Mouse (Mus musculus) limb, embryonic 15.5 days (tissue): ENCODE measurements around the gene P4ha2. TPM values are rescaled to one million over a fixed set of nuclear protein-coding genes. Genes with fewer than 3 reads are reported as not detected.

ENCODE experiments used
- ATAC-seq: fragments of 200-750 bp; cut with Nextera tagmentation; 2 replicates; pipeline ENCODE4 v1.8.0; 2017; ENCODE audit warnings: low read depth, moderate TSS enrichment; ENCODE audit not compliant: insufficient number of reproducible peaks, low FRiP score, low TSS enrichment
- H3K27ac ChIP-seq: fragments of 300-500 bp; sonication (generic); 2 replicates; pipeline ENCODE4 v1.5.1; 2015; ENCODE audit warnings: moderate library complexity, mild to moderate bottlenecking, inconsistent platforms
- H3K27me3 ChIP-seq: fragments of 300-500 bp; sonication (generic); 2 replicates; pipeline ENCODE4 v1.6.1; 2015; ENCODE audit warnings: inconsistent platforms
- H3K36me3 ChIP-seq: fragments of 300-500 bp; sonication (generic); 2 replicates; pipeline ENCODE4 v1.6.1; 2015; ENCODE audit warnings: inconsistent platforms
- H3K4me1 ChIP-seq: fragments of 300-500 bp; sonication (generic); 2 replicates; pipeline ENCODE4 v1.6.1; 2015; ENCODE audit warnings: inconsistent platforms
- H3K4me2 ChIP-seq: fragments of 300-500 bp; sonication (generic); 2 replicates; pipeline ENCODE4 v1.6.1; 2015; ENCODE audit warnings: mild to moderate bottlenecking, inconsistent platforms
- H3K4me3 ChIP-seq: fragments of 300-500 bp; sonication (generic); 2 replicates; pipeline ENCODE4 v1.5.1; 2015; ENCODE audit warnings: mild to moderate bottlenecking, inconsistent platforms
- H3K9ac ChIP-seq: fragments of 300-500 bp; sonication (generic); 2 replicates; pipeline ENCODE4 v1.6.1; 2015; ENCODE audit warnings: inconsistent platforms
- H3K9me3 ChIP-seq: fragments of 300-500 bp; sonication (generic); 2 replicates; pipeline ENCODE4 v1.6.1; 2016; ENCODE audit warnings: inconsistent platforms
- WGBS: fragments of 180-500 bp; shearing (Covaris S2); methylation state at CpG from one replicate; pipeline ENCODE4 v1.1.7; 2015; 5-methylcytosine and 5-hydroxymethylcytosine counted together
- polyA plus RNA-seq: library from polyadenylated mRNA; unstranded; fragments of >200 nt; fragmentation: Nextera tagmentation; extraction: Ambion mirVana; gene quantifications from 2 replicates; pipeline ENCODE4 v1.2.1, GENCODE M21; 2015

Gene P4ha2
- polyA plus RNA-seq, 1 experiment from 2014 or later = 132 TPM

DNA sequence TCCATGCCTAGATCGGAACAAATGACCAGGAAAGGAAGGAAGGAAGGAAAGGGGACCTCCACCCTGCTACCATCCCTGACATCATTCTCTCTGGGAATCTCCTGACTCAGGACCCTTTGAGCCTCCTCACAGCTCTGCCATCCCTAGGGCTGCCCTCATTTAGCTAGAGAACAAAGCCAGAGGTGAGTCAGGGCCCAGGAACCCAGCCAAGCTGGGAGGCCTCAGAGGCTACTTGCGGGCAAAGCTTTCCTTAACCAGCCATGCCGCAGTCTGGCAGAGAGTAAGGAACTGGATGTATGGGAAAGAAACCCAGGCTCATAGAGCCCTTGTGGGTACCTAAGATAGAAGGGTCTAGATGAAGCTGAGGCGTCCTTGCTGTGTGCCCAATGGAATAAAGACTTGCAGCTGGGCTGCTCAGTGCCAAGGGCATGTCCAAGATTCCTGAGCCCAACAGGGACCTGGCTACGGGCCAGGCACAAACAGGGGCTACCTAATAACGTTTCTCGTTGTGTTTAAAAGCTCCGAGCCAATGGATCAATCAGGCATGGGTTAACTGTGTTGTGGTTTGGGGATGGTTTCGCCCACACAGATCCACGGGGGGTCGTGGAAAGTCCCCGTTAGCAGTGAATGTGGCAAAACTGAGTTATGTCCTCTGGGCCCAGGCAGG, 37.7 kb upstream of the P4ha2 start:
- H3K4me3 ChIP-seq = no peak overlapping the region
- H3K27ac ChIP-seq = peak overlapping the region; percentile 79
- peaks cover 4% of the 10 kb centered on the region; the same call in 1 of the 2 replicates for H3K36me3 ChIP-seq
- no peak overlapping the region for H3K4me2 ChIP-seq
- ATAC-seq = no peak
- H3K9me3 ChIP-seq = no peaks in the 10 kb centered on the region
- no peak overlapping the region for H3K9ac ChIP-seq
- peaks cover 96% of the 10 kb centered on the region for H3K4me1 ChIP-seq
- WGBS = 39% methylated on average over 12 of the region's 12 CpGs
- H3K27me3 ChIP-seq = no peaks in the 10 kb centered on the region

DNA sequence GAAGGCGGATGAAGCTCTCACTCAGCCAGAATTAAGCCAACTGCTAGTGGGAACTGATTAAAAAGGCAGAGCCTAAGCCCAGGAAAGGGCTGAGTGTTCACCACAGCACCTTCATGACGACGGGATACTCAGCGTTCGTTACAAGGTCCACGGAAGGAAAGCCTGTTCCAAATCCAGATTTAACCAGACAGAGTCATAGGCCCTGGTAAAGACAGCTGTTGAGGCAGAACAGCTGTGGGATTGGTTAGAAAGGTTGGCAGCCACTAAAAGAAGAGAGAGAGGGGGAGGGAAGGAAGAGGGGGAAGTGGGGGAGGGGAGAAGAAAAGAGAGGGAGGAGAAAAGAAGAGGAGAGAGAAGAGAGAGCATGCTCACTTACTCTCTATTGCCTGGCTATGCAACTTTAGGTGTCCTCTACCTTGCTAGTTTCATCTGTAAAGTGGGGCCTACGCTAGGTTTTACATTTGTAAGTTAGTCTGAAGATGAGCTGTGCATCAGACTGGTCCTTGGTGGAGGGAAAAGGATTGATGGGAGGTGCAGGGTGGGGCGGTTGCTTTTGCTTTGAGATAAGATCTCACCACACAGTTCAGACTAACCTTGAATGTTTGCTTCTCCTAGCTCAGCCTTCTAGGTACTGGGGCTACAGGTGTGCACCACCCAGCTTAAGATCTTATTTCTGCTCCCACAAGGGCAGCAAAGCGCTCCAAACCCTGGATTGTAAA, 37.0 kb upstream of the P4ha2 start:
- WGBS = 53% methylated on average over 9 of the region's 9 CpGs
- H3K27ac ChIP-seq = peak overlapping the region; percentile 79
- no peak overlapping the region for H3K4me2 ChIP-seq
- ATAC-seq = no peak
- no peak overlapping the region for H3K4me3 ChIP-seq
- no peaks in the 10 kb centered on the region for H3K27me3 ChIP-seq
- H3K4me1 ChIP-seq = peaks cover 96% of the 10 kb centered on the region
- H3K36me3 ChIP-seq = peaks cover 3% of the 10 kb centered on the region; the same call in 1 of the 2 replicates
- no peak overlapping the region for H3K9ac ChIP-seq
- no peaks in the 10 kb centered on the region for H3K9me3 ChIP-seq

DNA sequence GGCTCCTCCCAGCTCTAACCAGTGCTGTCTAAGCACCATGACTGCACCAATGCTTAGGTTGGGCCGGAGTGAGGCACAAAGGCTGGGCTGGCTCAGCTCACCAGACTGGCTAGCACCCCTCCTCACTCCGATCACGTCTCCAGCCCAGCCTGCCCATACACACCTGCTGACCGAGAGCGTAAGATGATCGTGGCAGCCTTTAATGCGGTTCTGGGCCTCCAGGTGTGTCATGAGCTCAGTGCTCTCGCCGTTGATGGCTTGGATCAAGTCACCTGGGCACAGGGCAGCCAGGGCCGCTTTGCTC, 36.5 kb upstream of the P4ha2 start:
- H3K27me3 ChIP-seq = no peaks in the 10 kb centered on the region
- H3K36me3 ChIP-seq = no peaks in the 10 kb centered on the region; the same call in 1 of the 2 replicates
- H3K4me2 ChIP-seq = no peak overlapping the region
- WGBS = 76% methylated on average over 10 of the region's 10 CpGs
- H3K9ac ChIP-seq = no peak overlapping the region
- H3K9me3 ChIP-seq = no peaks in the 10 kb centered on the region
- peak overlapping the region; percentile 63; the same call in 1 of the 2 replicates for H3K27ac ChIP-seq
- H3K4me1 ChIP-seq = peaks cover 96% of the 10 kb centered on the region
- H3K4me3 ChIP-seq = no peak overlapping the region
- ATAC-seq = no peak

DNA sequence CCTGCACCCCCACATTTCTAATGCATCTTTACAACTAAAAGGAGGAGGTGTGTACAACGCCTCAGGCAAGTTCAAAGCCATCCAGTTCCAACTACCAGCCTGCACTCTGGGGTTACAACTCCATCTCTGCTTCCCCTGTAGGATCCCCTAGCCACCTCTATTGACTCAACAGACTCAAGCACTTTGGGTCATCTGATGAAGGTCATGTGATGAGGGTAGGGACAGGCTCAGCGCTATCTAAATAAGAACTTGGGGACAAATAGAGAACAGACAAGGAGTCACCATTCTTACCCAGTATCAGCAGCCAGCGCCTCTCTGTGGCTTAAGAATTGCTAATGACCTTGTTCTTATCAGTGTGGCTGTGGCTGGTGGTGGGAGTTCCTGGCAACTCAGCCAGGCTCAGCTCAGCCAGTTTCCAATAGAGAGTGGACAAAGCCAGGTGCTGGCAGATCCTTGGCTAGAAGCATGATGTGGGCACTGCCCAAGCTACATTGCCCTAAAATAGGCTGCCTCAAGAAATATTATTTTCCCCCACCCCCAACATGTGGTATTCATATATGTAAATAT, 35.4 kb upstream of the P4ha2 start:
- no peak overlapping the region for H3K9ac ChIP-seq
- WGBS = 89% methylated on average over 3 of the region's 3 CpGs
- no peak overlapping the region for H3K27ac ChIP-seq
- H3K4me3 ChIP-seq = no peak overlapping the region
- H3K4me2 ChIP-seq = no peak overlapping the region
- H3K9me3 ChIP-seq = no peaks in the 10 kb centered on the region
- no peak for ATAC-seq
- H3K4me1 ChIP-seq = peaks cover 94% of the 10 kb centered on the region
- no peaks in the 10 kb centered on the region; the same call in 1 of the 2 replicates for H3K36me3 ChIP-seq
- no peaks in the 10 kb centered on the region for H3K27me3 ChIP-seq

DNA sequence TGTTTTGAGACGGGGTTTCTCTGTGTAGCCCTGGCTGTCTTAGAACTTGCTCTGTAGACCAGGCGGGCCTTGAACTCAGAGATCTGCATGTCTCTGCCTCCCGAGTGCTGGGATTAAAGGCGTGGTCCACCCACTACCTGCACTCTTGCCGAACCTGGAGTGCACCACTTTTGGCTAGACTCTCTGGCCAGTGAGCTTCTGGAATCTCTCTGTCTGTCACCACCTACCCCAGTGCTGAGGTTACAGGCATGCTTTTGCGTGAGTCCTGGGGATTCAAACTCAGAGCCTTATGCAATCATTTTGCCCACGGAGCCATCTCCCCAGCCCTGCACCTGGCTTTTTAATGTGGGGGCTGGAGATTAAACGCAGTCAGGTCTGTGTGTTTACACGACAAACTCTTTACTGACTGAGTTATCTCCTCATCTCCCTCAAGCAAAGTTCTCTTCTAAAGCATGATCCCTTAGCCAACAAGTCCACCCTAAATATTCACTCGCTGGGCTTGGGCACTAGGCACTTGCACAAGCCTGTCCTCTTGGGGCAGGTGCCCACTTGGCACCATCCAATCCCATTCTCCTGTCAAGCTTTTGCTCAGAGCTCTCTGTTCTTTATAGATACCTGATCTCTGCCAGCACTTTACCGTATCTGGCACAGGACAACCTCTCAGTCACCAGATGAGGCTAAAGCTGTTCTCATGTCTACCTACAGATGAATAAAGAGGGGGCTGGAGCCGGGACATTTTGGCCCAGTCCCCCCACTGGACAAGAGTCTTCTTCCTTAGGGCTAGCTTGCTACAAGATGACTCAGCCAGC, 34.6 kb upstream of the P4ha2 start:
- WGBS = 82% methylated on average over 12 of the region's 12 CpGs
- H3K27me3 ChIP-seq = no peaks in the 10 kb centered on the region
- no peak overlapping the region for H3K27ac ChIP-seq
- no peaks in the 10 kb centered on the region; the same call in 1 of the 2 replicates for H3K36me3 ChIP-seq
- ATAC-seq = no peak
- H3K4me2 ChIP-seq = no peak overlapping the region
- no peak overlapping the region for H3K4me3 ChIP-seq
- no peak overlapping the region for H3K9ac ChIP-seq
- no peaks in the 10 kb centered on the region for H3K9me3 ChIP-seq
- peaks cover 87% of the 10 kb centered on the region for H3K4me1 ChIP-seq

DNA sequence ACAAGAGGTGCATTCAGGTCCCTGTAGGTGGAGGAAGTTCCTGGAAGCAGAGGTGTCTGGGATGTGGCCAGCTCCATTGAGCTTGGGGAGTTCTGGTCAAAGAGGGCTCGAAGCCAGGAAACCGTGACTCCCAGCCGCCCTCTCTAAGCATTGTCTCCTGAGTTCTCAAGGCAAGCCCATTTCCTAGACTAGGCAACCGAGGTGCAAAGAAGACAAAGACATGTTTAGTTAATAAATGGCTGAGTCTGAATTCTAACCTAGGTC, 34.0 kb upstream of the P4ha2 start:
- peaks cover 82% of the 10 kb centered on the region for H3K4me1 ChIP-seq
- no peaks in the 10 kb centered on the region for H3K27me3 ChIP-seq
- no peaks in the 10 kb centered on the region; the same call in 1 of the 2 replicates for H3K36me3 ChIP-seq
- no peak overlapping the region for H3K9ac ChIP-seq
- ATAC-seq = no peak
- H3K27ac ChIP-seq = no peak overlapping the region
- no peak overlapping the region for H3K4me3 ChIP-seq
- no peaks in the 10 kb centered on the region for H3K9me3 ChIP-seq
- 78% methylated on average over 4 of the region's 4 CpGs for WGBS
- no peak overlapping the region for H3K4me2 ChIP-seq

DNA sequence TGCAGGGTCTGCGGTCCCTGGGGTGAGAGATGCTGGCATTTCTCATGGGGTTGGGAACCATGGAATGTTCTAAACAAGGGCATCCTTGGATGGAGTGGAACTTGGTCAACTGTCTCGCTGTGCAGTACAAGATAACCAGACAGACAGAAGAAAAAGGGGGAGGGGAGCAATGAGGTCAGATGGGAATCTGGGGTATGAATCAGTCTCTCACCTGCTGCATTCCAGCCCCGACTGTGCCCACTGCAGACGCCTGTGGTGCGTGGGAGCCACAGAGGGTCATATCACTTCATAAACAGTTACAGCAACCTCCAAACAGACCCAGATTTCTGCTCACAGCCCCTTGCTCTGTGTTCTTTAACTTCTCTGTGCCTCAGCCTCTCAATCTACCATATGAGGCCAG, 33.5 kb upstream of the P4ha2 start:
- Histone ChIP-seq H3K27me3 (no peaks in the 10 kb centered on the region), H3K27ac (no peak overlapping the region), H3K9me3 (no peaks in the 10 kb centered on the region), H3K9ac (no peak overlapping the region), H3K4me2 (peak overlapping the region; percentile 84), H3K4me1 (peaks cover 76% of the 10 kb centered on the region), H3K36me3 (no peaks in the 10 kb centered on the region; the same call in 1 of the 2 replicates), H3K4me3 (peak overlapping the region; percentile 69; the same call in 1 of the 2 replicates)
- no peak for ATAC-seq
- WGBS = 52% methylated on average over 5 of the region's 5 CpGs

DNA sequence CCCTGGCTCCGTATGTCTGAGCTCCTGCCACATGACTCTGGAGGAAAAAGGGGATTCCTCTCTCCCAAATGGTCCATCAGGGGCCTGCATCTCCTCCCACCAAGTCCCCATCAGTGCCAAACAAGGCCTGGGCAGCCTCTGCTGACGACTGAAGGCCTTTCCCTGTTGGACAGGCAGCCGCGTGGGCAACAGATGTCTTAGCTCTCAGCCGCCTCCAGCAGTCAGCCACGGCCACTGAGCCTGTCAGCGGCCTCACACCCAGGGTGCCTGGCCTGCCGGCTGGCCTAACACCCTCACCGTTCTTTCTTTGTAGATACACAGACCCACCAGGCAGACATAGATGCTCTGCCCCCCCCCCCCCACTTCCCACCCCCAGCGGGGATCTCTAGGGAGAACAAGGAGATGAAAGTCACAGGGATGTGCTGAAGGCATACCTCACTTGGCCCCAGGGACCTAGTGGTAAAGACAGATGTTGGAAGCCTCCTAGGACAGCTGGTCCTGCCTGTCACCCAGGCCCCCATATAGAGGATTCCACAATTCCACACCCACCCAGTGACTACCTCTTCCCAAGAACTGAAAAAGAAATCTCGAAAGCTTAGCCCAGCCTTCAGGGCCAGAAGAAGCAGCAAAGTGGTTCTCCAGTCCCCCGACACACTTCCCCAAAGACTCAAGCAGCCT, 32.4 kb upstream of the P4ha2 start:
- Histone ChIP-seq H3K36me3 (no peaks in the 10 kb centered on the region), H3K4me2 (peak overlapping the region; percentile 84), H3K9me3 (no peaks in the 10 kb centered on the region), H3K4me1 (peaks cover 75% of the 10 kb centered on the region), H3K9ac (peak overlapping the region; percentile 64), H3K27me3 (no peaks in the 10 kb centered on the region), H3K27ac (peak overlapping the region; percentile 84), H3K4me3 (peak overlapping the region; percentile 69)
- 8% methylated on average over 12 of the region's 12 CpGs for WGBS
- peak; percentile 21; the same call in 1 of the 2 replicates for ATAC-seq

DNA sequence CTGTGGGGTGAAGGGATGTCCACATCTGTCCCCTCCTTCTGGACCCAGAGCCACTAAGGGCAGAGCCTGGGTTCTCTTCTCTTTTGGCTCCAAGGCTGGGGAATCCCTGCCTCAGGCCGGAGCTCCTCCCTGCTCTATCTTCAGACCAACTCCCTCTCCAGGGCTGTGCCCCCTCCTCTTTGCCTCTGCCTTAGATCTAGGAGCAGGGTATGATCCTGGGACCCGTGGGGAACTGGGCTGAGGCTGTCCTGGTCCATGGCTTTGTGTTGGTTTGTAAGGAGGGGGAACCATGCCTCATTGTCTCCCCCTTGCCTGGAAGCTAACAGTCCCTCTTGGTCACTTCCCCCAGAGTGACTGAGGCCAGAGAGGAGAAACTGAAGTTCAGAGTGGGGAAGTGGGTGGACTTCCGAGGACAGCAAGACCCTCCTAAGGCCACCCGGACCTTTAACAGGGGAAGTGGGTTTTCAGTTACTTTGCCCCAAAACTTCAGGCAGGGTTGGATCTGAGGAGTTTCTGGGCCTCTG, 31.8 kb upstream of the P4ha2 start:
- Histone ChIP-seq H3K9me3 (no peaks in the 10 kb centered on the region), H3K36me3 (no peaks in the 10 kb centered on the region), H3K27ac (peak overlapping the region; percentile 84), H3K4me1 (peaks cover 75% of the 10 kb centered on the region), H3K27me3 (no peaks in the 10 kb centered on the region), H3K4me3 (peak overlapping the region; percentile 69), H3K9ac (peak overlapping the region; percentile 64), H3K4me2 (peak overlapping the region; percentile 84)
- WGBS = 7% methylated on average over 4 of the region's 4 CpGs
- peak; percentile 15; the same call in 1 of the 2 replicates for ATAC-seq

DNA sequence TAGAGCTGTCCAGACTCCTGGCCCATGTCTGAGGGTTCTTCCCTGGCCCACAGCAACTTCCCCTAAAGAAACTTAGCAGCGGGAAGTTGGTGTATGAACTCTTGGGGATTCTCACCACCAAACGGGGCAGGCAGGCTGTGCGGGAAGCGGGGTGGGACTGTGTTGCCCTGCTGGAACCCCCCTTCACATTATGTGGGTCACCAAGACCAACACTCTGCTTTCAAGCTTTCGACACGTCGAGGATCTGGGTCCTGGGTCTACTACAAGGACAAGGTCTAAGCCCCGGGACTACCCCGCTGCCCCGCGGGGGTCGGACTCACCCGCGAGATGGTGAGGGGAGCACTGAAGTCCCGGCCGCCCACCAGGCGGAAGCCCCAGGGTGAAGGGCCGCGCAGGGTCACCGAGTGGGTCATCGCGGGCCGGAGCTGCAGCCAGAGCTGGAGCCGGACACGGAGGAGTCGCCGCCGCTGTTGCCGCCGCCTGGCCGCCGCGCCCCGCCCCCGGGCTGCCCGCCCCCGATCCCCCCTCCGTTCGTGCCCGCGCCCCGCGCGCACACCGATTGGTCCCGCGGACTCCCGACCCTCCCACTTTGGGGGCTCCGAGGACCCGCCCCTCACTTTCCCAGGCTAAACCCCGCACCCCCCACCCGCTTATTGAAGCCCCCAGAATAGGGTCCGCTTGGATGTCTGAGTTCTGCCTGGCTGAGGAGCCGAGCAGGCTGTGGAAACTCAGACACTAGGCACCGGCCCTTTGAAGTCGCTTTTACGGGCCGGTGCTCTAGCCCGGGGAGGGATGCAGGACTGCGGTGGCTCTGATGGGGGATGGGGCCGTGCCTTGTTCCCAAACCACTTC, 31.1 kb upstream of the P4ha2 start, which contains the start of gene Pdlim4:
TSS of gene Pdlim4 (minus strand) at position 495 of the 852 bp plus-strand sequence.
- peak; percentile 3; the same call in 1 of the 2 replicates for ATAC-seq
- Histone ChIP-seq H3K4me2 (peak within 1 kb of the TSS; percentile 84), H3K36me3 (no peaks in the 10 kb centered on the region), H3K4me1 (peaks cover 70% of the 10 kb centered on the region), H3K27ac (peak within 1 kb of the TSS; percentile 84), H3K27me3 (no peaks in the 10 kb centered on the region), H3K4me3 (peak within 1 kb of the TSS; percentile 69), H3K9me3 (no peaks in the 10 kb centered on the region), H3K9ac (peak within 1 kb of the TSS; percentile 64)
- WGBS = under 1% methylated on average over 48 of the region's 61 CpGs
